Mouse (Mus musculus) cortical plate, adult 2 months (tissue): ENCODE measurements around the gene Prpsap1.

Experiments used
- CTCF ChIP-seq: fragments of 200-500 bp; IDR thresholded peaks from 2 replicates; pipeline ENCODE4 v1.5.1; 2011; ENCODE audit warnings: mild to moderate bottlenecking, control low read depth, low read length; ENCODE audit not compliant: insufficient read depth; ENCODE audit errors: extremely low read depth
- POLR2A ChIP-seq: fragments of 200-500 bp; IDR thresholded peaks from 2 replicates; pipeline ENCODE4 v1.6.1; 2011; ENCODE audit warnings: mild to moderate bottlenecking, low read length, control low read depth; ENCODE audit not compliant: insufficient read depth; ENCODE audit errors: extremely low read depth

DNA sequence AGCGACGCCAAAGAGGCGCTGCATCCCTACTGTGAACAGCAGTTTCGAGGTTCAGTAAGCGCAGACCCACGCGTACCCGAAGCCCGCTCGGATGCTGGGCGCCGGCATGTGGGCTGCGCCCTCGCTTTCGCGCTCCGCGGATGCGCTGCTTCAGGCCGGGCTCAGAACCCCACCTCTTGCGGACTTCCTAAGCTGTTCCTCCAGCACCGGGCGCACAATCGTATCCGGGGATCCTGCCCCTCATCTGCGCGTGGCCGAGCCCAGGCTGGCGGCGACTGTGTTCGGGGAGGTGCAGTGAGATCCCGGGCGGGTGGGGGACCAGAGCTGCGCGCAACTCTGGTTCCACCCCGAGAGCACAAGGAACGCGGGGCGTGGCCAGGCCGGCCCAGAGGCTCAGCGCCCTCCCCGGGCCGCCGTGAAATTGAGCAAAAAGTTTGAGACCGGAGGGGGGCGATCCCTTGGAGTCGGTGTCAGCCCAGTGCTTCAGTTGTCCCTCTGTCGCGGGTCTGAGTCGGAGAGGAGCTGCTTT, 38.9 kb upstream of the Prpsap1 start:
- TF ChIP-seq POLR2A (no peak), CTCF (no peak)
